Mouse (Mus musculus): ENCODE measurements around the gene Kcnip3. TPM values are rescaled to one million over a fixed set of nuclear protein-coding genes. Genes with fewer than 3 reads are reported as not detected.

Gene Kcnip3
- polyA plus RNA-seq, 1 experiment from 2014 or later = 4.8 TPM

DNA sequence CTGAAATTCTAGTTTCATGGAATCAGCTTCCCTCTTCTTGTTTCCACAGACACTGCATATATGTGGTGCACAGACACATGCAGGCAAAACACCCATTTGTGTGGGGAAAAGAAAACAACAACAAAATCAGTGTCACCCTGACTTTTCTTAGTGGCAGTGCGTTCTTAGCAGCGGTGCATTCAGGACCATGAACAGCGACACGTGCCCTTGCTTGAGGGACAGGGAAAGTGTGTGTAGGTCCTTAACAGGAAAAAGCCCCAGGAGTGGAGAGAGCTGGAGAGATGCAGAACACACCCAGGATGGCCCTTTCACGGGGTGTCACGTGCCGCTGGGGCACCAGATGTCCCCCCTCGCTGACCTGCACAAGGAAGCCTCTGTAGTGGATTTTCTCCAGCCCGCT is 10.5 kb upstream of the Kcnip3 start:
- no peaks in the 10 kb centered on the region for H3K4me1 ChIP-seq
- H3K36me3 ChIP-seq = no peaks in the 10 kb centered on the region
- H3K4me2 ChIP-seq (replicated peaks) = no peak overlapping the region
- H3K9me3 ChIP-seq (replicated peaks) = no peaks in the 10 kb centered on the region
- ATAC-seq (ENCODE audit: insufficient number of reproducible peaks, low FRiP score, low TSS enrichment, low read depth) = no peak
- no peak overlapping the region for H3K4me3 ChIP-seq (replicated peaks)
- H3K9ac ChIP-seq = no peak overlapping the region
- H3K27me3 ChIP-seq = no peaks in the 10 kb centered on the region
- WGBS = 13% methylated on average over 9 of the region's 9 CpGs
- H3K27ac ChIP-seq (replicated peaks) = no peak overlapping the region

DNA sequence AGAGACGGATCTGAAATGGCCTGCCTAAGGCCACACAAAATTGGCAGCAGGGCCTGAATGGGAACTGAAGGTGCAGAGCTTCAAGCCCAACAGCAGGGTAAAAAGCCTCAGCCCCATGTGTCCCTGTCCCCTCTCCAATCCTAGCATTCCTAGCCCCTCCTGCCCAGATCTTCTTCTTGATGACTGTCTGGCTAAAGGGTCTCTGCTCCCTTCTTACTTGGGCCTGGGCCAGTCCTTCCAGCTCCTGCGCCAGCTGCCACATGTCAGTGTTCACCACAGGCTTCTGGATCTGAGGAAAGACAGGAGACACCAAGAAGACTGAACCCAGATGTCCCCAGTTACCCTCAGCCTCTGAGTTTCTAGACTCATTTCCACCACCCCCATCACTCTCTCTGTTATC is 9.7 kb upstream of the Kcnip3 start:
- ATAC-seq (ENCODE audit: insufficient number of reproducible peaks, low FRiP score, low TSS enrichment, low read depth) = no peak
- WGBS = 77% methylated on average over 2 of the region's 2 CpGs
- H3K27me3 ChIP-seq = no peaks in the 10 kb centered on the region
- H3K4me1 ChIP-seq = no peaks in the 10 kb centered on the region
- no peak overlapping the region for H3K9ac ChIP-seq
- H3K36me3 ChIP-seq = no peaks in the 10 kb centered on the region
- H3K4me3 ChIP-seq (replicated peaks) = no peak overlapping the region
- no peaks in the 10 kb centered on the region for H3K9me3 ChIP-seq (replicated peaks)
- H3K4me2 ChIP-seq (replicated peaks) = no peak overlapping the region
- H3K27ac ChIP-seq (replicated peaks) = no peak overlapping the region

DNA sequence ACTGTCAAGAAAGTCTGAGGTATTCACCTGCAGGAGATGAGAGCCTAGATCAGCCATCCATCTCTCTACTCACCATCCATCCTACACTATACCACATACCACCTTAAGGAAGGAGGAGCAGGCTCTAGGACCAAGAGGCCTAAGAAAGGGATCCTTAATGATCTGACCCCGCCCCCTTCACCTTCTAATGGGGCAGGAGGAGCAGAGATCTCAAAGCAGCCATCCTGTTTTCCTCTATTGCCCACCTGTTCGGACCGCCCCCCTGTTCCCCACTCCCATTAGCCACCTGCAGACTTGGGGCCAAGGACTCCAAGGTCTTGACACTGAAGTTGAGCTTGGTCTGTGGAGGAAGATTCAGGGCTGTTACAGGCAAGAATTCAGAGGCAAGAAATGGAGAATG is 8.5 kb upstream of the Kcnip3 start:
- H3K27ac ChIP-seq (replicated peaks) = no peak overlapping the region
- no peaks in the 10 kb centered on the region for H3K9me3 ChIP-seq (replicated peaks)
- no peak for ATAC-seq (ENCODE audit: insufficient number of reproducible peaks, low FRiP score, low TSS enrichment, low read depth)
- H3K36me3 ChIP-seq = no peaks in the 10 kb centered on the region
- H3K4me2 ChIP-seq (replicated peaks) = no peak overlapping the region
- no peaks in the 10 kb centered on the region for H3K4me1 ChIP-seq
- no peak overlapping the region for H3K4me3 ChIP-seq (replicated peaks)
- no peak overlapping the region for H3K9ac ChIP-seq
- WGBS = 69% methylated on average over 3 of the region's 3 CpGs
- no peaks in the 10 kb centered on the region for H3K27me3 ChIP-seq

DNA sequence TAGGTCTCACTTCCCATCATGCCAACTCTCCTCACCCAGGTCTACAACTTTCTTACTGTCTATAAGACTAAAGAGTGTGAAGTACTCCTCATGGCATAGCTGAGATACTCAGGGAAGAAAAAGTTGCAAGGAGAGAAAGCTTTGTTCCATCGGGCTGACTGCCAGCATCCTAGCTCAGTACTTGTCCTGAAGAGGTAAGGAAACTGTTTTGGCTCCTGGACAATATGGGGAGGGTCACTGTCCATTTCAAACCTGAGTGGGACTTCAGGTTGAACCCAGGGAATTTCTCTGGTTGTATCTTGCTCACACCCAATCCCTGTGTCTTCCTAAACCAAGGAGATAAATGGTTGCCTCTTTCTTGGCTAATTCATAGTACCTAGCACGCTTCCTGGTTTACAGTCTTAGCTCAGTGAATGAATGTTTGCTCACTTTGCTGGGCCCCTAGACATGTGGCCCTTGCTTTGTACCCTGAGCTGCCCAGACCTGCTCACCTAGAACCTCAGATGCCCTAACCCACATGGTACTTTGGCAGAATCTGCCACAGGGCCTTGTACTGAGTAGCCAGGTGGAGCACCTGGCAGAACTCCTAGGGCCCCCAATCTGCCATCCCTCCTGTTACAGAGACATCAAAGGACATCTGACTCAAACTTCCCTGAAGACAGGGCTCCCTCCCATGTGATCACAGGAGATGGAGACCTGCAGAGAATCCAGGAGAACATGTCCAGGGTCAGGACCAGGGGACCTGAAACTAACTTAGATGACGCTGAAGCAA is 3.3 kb upstream of the Kcnip3 start:
- Histone ChIP-seq H3K36me3 (no peaks in the 10 kb centered on the region), H3K9me3 (replicated peaks) (no peaks in the 10 kb centered on the region), H3K27me3 (no peaks in the 10 kb centered on the region), H3K4me1 (peaks cover 17% of the 10 kb centered on the region), H3K27ac (replicated peaks) (no peak overlapping the region), H3K4me3 (replicated peaks) (no peak overlapping the region), H3K9ac (no peak overlapping the region), H3K4me2 (replicated peaks) (no peak overlapping the region)
- 83% methylated on average over 3 of the region's 3 CpGs for WGBS
- no peak for ATAC-seq (ENCODE audit: insufficient number of reproducible peaks, low FRiP score, low TSS enrichment, low read depth)

DNA sequence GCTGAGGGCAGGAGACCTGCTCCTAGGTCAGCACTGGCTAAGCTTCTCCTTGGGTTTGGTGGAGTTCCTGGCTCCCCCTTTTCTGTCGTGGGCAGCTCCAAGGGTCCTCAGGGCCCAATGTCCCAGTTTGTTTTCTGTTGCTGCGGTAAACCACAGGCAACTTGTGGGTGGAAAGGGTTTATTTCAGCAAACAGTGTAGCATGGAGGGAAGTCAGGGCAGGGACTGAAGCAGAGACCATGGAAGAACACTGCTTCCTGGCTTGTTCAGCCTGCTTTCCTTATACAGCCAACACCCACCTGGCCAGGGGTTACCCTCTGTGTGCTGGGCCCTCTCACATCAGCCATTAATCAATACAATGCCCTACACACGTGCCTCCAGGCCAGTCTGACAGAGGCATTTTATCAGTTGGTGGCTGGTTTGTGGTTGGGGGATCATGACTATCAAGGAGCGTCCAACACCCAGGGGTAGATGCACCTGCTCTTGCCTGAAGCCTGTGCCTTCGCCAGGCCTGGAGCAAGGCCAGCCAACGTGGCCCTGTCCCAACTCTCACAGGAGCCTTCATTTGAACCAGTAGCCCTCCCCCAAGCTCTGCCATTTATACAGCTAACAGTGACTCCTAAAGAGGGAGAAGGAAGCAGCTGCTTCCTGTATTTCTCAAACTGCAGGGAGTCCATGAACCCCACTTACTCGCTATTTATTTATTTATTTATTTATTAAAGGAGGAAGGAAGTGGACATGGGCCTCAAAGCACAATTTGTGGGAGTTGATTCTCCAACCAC is 2.2 kb upstream of the Kcnip3 start:
- Histone ChIP-seq H3K27me3 (no peaks in the 10 kb centered on the region), H3K4me3 (replicated peaks) (no peak overlapping the region), H3K9me3 (replicated peaks) (no peaks in the 10 kb centered on the region), H3K9ac (no peak overlapping the region), H3K4me1 (peaks cover 17% of the 10 kb centered on the region), H3K36me3 (no peaks in the 10 kb centered on the region), H3K27ac (replicated peaks) (no peak overlapping the region), H3K4me2 (replicated peaks) (no peak overlapping the region)
- no peak for ATAC-seq (ENCODE audit: insufficient number of reproducible peaks, low FRiP score, low TSS enrichment, low read depth)
- WGBS = 51% methylated on average over 7 of the region's 7 CpGs

DNA sequence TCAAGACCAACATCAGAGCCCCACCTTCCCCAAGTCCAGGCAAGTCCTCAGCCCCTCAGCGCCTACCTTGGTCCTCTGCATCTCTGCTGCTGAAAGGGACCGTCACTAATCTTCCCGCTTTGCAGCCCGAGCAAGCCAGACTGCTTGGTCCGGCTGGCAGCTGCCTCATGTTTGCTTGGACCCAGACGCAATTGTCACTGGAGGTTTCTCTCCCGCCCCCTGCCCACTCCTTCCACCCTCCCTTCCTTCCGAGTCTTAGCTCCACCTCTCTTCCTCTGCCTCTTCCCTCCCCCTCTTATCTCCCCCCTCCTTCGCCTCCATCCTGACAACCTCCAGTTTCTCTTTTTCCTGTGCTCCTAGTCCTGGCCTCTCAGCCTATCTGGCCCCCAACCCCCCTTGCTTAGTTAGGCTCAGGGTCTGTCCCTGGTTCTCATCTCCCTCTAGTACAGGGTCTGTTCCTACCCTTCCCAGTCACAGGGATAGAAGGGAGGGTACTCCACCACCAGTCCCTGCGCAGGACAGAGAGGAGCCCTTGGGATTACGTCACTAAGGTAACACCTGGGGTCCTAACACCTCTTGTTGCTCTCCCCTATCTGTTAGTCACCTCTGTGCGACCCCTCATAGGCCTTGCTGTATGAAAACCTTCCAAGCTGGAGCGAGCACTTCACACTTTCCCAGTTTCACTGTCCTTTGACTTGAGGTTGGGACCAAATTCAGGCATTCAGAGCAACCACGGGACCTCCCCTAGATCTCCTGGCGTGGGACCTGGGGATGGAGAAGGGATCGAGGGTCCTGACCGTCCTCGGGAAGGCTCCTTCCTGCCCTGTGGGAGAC is 505 bp downstream of the Kcnip3 start:
- peak; percentile 41 for ATAC-seq (ENCODE audit: insufficient number of reproducible peaks, low FRiP score, low TSS enrichment, low read depth)
- Histone ChIP-seq H3K27ac (replicated peaks) (no peak overlapping the region), H3K4me2 (replicated peaks) (peak overlapping the region; percentile 49), H3K9me3 (replicated peaks) (no peaks in the 10 kb centered on the region), H3K4me1 (peaks cover 19% of the 10 kb centered on the region), H3K27me3 (no peaks in the 10 kb centered on the region), H3K9ac (0 out of 2 replicates have a peak overlapping the region, but pooled peaks have one; percentile 37), H3K36me3 (no peaks in the 10 kb centered on the region), H3K4me3 (replicated peaks) (peak overlapping the region; percentile 26)
- 3% methylated on average over 18 of the region's 18 CpGs for WGBS

DNA sequence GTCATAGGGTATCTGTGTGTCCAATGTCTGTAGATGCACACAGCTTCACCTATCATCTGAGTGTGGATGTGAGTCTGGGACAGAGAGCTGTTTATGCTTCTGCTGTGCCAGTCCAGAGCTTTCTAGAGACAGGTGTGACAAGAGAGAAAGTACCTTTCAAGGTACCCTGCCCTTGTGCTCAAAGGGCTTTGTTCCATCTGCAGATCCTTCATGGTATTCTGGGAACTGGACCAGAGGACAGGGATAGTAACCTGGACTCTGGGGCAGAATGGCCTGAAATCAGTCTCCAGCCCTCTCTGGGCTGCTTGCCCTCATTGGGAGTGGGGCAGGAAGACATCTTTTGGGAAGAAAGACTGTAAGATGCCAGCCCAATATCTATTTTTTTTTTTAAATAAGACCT is 1.8 kb downstream of the Kcnip3 start:
- no peaks in the 10 kb centered on the region for H3K27me3 ChIP-seq
- H3K4me2 ChIP-seq (replicated peaks) = no peak overlapping the region
- H3K9ac ChIP-seq = no peak overlapping the region
- peaks cover 19% of the 10 kb centered on the region for H3K4me1 ChIP-seq
- no peak overlapping the region for H3K27ac ChIP-seq (replicated peaks)
- no peaks in the 10 kb centered on the region for H3K9me3 ChIP-seq (replicated peaks)
- ATAC-seq (ENCODE audit: insufficient number of reproducible peaks, low FRiP score, low TSS enrichment, low read depth) = no peak
- no peak overlapping the region for H3K4me3 ChIP-seq (replicated peaks)
- no peaks in the 10 kb centered on the region for H3K36me3 ChIP-seq

DNA sequence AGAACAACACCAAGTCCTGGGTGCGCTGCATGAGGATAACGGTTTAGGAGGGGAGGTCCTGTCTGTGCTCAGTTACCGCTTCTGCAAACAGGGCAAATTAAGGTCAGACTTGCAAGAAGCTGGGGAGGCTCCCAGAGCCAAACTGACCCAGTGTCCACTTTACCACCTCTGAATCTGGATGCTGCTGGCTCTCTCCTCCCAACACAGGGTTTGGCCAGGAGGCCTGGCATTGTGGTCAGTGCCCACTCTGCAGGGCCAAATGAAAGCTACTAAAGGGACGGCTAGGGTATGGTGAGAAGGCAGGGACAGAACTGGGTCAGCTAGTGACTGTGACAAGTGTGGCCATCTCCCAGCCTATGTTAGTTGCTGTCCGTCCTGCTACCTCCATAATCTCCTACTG is 2.6 kb downstream of the Kcnip3 start:
- 75% methylated on average over 5 of the region's 5 CpGs for WGBS
- H3K9me3 ChIP-seq (replicated peaks) = no peaks in the 10 kb centered on the region
- H3K9ac ChIP-seq = no peak overlapping the region
- no peak overlapping the region for H3K4me2 ChIP-seq (replicated peaks)
- ATAC-seq (ENCODE audit: insufficient number of reproducible peaks, low FRiP score, low TSS enrichment, low read depth) = no peak
- H3K4me3 ChIP-seq (replicated peaks) = no peak overlapping the region
- peaks cover 19% of the 10 kb centered on the region for H3K4me1 ChIP-seq
- H3K27me3 ChIP-seq = no peaks in the 10 kb centered on the region
- no peaks in the 10 kb centered on the region for H3K36me3 ChIP-seq
- no peak overlapping the region for H3K27ac ChIP-seq (replicated peaks)

DNA sequence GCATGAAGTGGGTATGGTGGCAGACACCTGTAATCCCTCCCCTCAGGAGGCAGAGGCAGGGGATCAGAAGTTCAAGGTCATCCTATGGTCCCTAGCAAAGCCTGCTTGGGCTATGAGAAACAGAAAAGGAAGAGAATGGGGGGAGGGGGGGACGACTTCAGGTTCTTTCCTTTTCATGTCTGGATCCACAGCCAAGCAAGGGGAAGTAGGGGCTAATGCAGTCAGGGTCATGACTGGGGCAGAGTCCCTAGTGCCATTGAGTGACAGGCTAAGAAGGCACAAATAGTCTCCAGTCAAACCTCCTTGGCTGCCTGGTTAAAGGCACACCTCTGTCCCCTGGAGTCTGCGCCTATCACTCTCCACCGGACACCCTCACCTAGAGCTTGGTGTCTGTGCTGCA is 3.1 kb downstream of the Kcnip3 start:
- ATAC-seq (ENCODE audit: insufficient number of reproducible peaks, low FRiP score, low TSS enrichment, low read depth) = no peak
- H3K27ac ChIP-seq (replicated peaks) = no peak overlapping the region
- peaks cover 19% of the 10 kb centered on the region for H3K4me1 ChIP-seq
- H3K36me3 ChIP-seq = no peaks in the 10 kb centered on the region
- WGBS = 69% methylated on average over 3 of the region's 3 CpGs
- no peak overlapping the region for H3K4me2 ChIP-seq (replicated peaks)
- no peaks in the 10 kb centered on the region for H3K9me3 ChIP-seq (replicated peaks)
- H3K4me3 ChIP-seq (replicated peaks) = no peak overlapping the region
- no peak overlapping the region for H3K9ac ChIP-seq
- no peaks in the 10 kb centered on the region for H3K27me3 ChIP-seq

DNA sequence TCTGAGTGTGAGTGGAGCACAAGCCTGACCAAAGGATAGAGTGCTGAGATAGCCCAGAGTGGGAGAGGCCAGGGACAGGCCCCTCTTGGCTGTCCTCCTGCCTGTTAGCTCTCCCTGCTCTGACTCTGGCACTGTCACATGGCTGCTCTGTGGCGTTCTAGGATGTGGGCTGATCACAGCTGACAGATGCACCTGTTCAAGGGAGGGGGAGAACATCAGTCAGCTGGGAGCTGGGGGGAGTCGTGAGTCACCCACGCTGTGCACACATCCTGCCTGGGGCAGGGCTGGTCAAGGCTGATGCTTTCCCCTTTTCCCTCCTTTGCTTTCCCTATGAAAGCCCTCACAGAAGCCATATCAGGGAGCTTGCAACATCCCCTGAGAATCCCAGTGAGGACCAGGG is 3.6 kb downstream of the Kcnip3 start:
- no peak overlapping the region for H3K27ac ChIP-seq (replicated peaks)
- H3K27me3 ChIP-seq = no peaks in the 10 kb centered on the region
- H3K4me2 ChIP-seq (replicated peaks) = no peak overlapping the region
- H3K9me3 ChIP-seq (replicated peaks) = no peaks in the 10 kb centered on the region
- H3K36me3 ChIP-seq = no peaks in the 10 kb centered on the region
- H3K4me3 ChIP-seq (replicated peaks) = no peak overlapping the region
- peaks cover 19% of the 10 kb centered on the region for H3K4me1 ChIP-seq
- no peak overlapping the region for H3K9ac ChIP-seq
- ATAC-seq (ENCODE audit: insufficient number of reproducible peaks, low FRiP score, low TSS enrichment, low read depth) = 0 out of 2 replicates have a peak, but pooled peaks have one; percentile 35
- 31% methylated on average over 3 of the region's 3 CpGs for WGBS

DNA sequence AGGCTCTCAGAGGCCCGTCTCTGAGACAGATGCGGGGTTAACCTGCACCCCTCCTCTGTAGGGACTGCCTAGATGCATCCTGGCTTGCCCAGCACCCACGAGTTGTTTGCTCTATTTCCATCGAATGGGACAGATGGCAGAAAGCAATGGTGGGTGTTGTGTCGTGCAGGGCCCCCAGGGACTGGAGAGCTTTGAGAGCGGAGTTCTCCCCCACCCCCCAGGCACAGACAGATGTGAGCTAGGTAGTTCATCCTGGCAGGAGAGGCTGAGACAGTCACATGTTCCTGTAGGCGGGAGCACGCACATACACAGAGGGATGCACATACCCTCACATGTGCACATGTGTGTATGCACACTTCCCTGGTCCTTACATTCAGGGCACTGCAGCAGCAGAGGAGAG is 4.8 kb downstream of the Kcnip3 start:
- no peaks in the 10 kb centered on the region for H3K36me3 ChIP-seq
- no peaks in the 10 kb centered on the region for H3K9me3 ChIP-seq (replicated peaks)
- no peak overlapping the region for H3K9ac ChIP-seq
- peaks cover 17% of the 10 kb centered on the region for H3K4me1 ChIP-seq
- no peak overlapping the region for H3K4me3 ChIP-seq (replicated peaks)
- H3K27me3 ChIP-seq = no peaks in the 10 kb centered on the region
- 61% methylated on average over 8 of the region's 8 CpGs for WGBS
- no peak overlapping the region for H3K4me2 ChIP-seq (replicated peaks)
- no peak for ATAC-seq (ENCODE audit: insufficient number of reproducible peaks, low FRiP score, low TSS enrichment, low read depth)
- H3K27ac ChIP-seq (replicated peaks) = no peak overlapping the region
